Mouse (Mus musculus): ENCODE measurements around the gene Atp6v1g3.

Atp6v1g3 gene

GRCm38 (mm10) chr1:138289455-138290425 lies 16.2 kb downstream of the Atp6v1g3 start:
- DNase-seq (ENCODE audit: low spot score in 2 of 2), result peak; percentile 28 to 42

- no peak for DNase-seq (ENCODE audit: low spot score in 2 of 2)
Observed at GRCm38 (mm10) chr1:138291463-138291862, 17.9 kb downstream of the Atp6v1g3 start.

GRCm38 (mm10) chr1:138294487-138294886 lies 20.9 kb downstream of the Atp6v1g3 start:
- DNase-seq (ENCODE audit: low spot score in 2 of 2), result no peak

- DNase-seq (ENCODE audit: low spot score in 2 of 2), result no peak
Observed at GRCm38 (mm10) chr1:138298156-138298555, 24.6 kb downstream of the Atp6v1g3 start.

GRCm38 (mm10) chr1:138299576-138299975 lies 26.0 kb downstream of the Atp6v1g3 start:
- DNase-seq (ENCODE audit: low spot score in 2 of 2), result no peak

GRCm38 (mm10) chr1:138301920-138302319 lies 28.4 kb downstream of the Atp6v1g3 start:
- DNase-seq (ENCODE audit: low spot score in 2 of 2), result no peak

- DNase-seq (ENCODE audit: low spot score in 2 of 2), result no peak
Observed at GRCm38 (mm10) chr1:138302756-138303155, 29.2 kb downstream of the Atp6v1g3 start.

- no peak for DNase-seq (ENCODE audit: low spot score in 2 of 2)
Observed at GRCm38 (mm10) chr1:138303296-138303695, 29.8 kb downstream of the Atp6v1g3 start.

- DNase-seq (ENCODE audit: low spot score in 2 of 2), result no peak
Observed at GRCm38 (mm10) chr1:138304141-138304915, 30.8 kb downstream of the Atp6v1g3 start.

GRCm38 (mm10) chr1:138322657-138323056 lies 49.1 kb downstream of the Atp6v1g3 start:
- DNase-seq (ENCODE audit: low spot score in 2 of 2), result no peak

- DNase-seq (ENCODE audit: low spot score in 2 of 2), result no peak
Observed at GRCm38 (mm10) chr1:138323076-138323630, 49.6 kb downstream of the Atp6v1g3 start.

- DNase-seq (ENCODE audit: low spot score in 2 of 2), result peak; percentile 30 to 33
Observed at GRCm38 (mm10) chr1:138326091-138326490, 52.6 kb downstream of the Atp6v1g3 start.

- DNase-seq (ENCODE audit: low spot score in 2 of 2), result no peak
Observed at GRCm38 (mm10) chr1:138326566-138326965, 53.0 kb downstream of the Atp6v1g3 start.

GRCm38 (mm10) chr1:138327466-138328245 lies 54.1 kb downstream of the Atp6v1g3 start:
- DNase-seq (ENCODE audit: low spot score in 2 of 2), result no peak

- DNase-seq (ENCODE audit: low spot score in 2 of 2), result peak; percentile 40 to 43
Observed at GRCm38 (mm10) chr1:138328320-138328719, 54.8 kb downstream of the Atp6v1g3 start.

- DNase-seq (ENCODE audit: low spot score in 2 of 2), result no peak
Observed at GRCm38 (mm10) chr1:138330556-138330955, 57.0 kb downstream of the Atp6v1g3 start.

GRCm38 (mm10) chr1:138331596-138331995 lies 58.1 kb downstream of the Atp6v1g3 start:
- DNase-seq (ENCODE audit: low spot score in 2 of 2), result no peak

GRCm38 (mm10) chr1:138334701-138335100 lies 61.2 kb downstream of the Atp6v1g3 start:
- DNase-seq (ENCODE audit: low spot score in 2 of 2), result no peak

- DNase-seq (ENCODE audit: low spot score in 2 of 2), result no peak
Observed at GRCm38 (mm10) chr1:138337417-138337816, 63.9 kb downstream of the Atp6v1g3 start.

Data from right cerebral cortex, postnatal 10 days (tissue).